In the genomic region with DNA sequence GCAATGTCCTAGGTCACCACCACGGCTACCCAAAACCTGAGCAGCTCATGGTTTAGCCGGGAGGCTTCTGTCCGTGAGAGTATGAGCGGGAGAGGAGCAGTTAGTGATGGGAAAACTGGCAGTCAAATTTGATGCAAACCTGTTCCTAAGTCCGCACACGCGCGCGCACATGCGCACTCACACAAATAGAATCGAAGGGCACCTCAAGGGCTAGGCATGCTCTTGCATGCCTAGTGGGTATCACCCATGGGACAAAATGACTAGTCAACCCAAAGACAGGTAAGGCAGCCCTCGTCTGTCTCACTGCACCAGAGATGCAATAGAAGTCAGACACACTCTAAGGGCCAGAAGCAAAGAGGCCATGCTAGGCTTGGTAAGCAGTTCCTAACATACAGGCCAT, we compare ENCODE assay signal across 11 mouse cellular contexts.
"Had no signal": no experiment of that assay in that cellular context is flagged by ENCODE, and none has a peak within 500 bp of the region (broad histone marks: within the 10 kb centered on the region; RNA-seq: fewer than 3 reads in every experiment).

No protein-coding gene starts in this region.

- DNase-seq: lung, adult 18-20 months; lung, embryonic 14.5 days; lung, postnatal 10 days; lung, postnatal 4 days; thymus, adult 2 months; thymus, postnatal 25 days; thymus, postnatal 4 days had no signal

- H3K4me3 ChIP-seq: midbrain, embryonic 13.5 days; midbrain, embryonic 15.5 days; neural tube, embryonic 12.5 days; stomach, embryonic 15.5 days had no signal

- H3K36me3 ChIP-seq: midbrain, embryonic 15.5 days; stomach, embryonic 15.5 days had no signal

- H3K4me1 ChIP-seq: midbrain, embryonic 15.5 days; neural tube, embryonic 12.5 days; stomach, embryonic 15.5 days had no signal

- H3K9me3 ChIP-seq: midbrain, embryonic 13.5 days; midbrain, embryonic 15.5 days; neural tube, embryonic 12.5 days; stomach, embryonic 15.5 days had no signal

- H3K27ac ChIP-seq: midbrain, embryonic 13.5 days; midbrain, embryonic 15.5 days; neural tube, embryonic 12.5 days; stomach, embryonic 15.5 days had no signal

- H3K27me3 ChIP-seq: midbrain, embryonic 13.5 days; midbrain, embryonic 15.5 days; neural tube, embryonic 12.5 days; stomach, embryonic 15.5 days had no signal
